Mouse (Mus musculus) stomach, postnatal 0 days (tissue): ENCODE measurements around the gene Ripk4.

Experiments used
- CTCF ChIP-seq: IDR thresholded peaks from 2 replicates; pipeline ENCODE4 v1.5.1; 2016; ENCODE audit warnings: antibody characterized with exemption, low read depth, mild to moderate bottlenecking, moderate library complexity
- EP300 ChIP-seq: optimal IDR thresholded peaks from 2 replicates; pipeline ENCODE3; 2016; ENCODE audit warnings: antibody characterized with exemption

GRCm38 (mm10) chr16:97734760-97735322 lies 28.7 kb downstream of the Ripk4 start:
- no peak for TF ChIP-seq CTCF
- TF ChIP-seq EP300, result no peak
